Mouse (Mus musculus): ENCODE measurements around the gene Lim2. TPM values are rescaled to one million over a fixed set of nuclear protein-coding genes. Genes with fewer than 3 reads are reported as not detected.
A peak's percentile ranks its signal among the peaks of the same experiment; 100 is the strongest.

Lim2 gene
- polyA plus RNA-seq, 1 experiment from 2014 or later: not detected

- peak; percentile 58 for DNase-seq (ENCODE audit: low read depth, low spot score)
- no peaks in the 10 kb centered on the region for H3K27me3 ChIP-seq
- peak; percentile 89 for ATAC-seq
- no peak for TF ChIP-seq CTCF (IDR thresholded peaks at IDR 0.05)
- in situ Hi-C loops (cut with MboI; ENCODE audit: low pct_unique_long_range_greater_than_20kb): loop anchor here (10.0 kb wide), 1 partner anchor 129 kb away; the partner anchor contains the start of gene Zfp715
- ChIA-PET CTCF (interaction anchor here (0.8 to 2.2 kb wide), 4 partner anchors 8 to 20 kb away, joined by 3 to 11 read pairs (median 4); no protein-coding TSS in a partner anchor), POLR2A (interaction anchor here (0.7 to 1.1 kb wide), 2 partner anchors 15 to 20 kb away, joined by 3 read pairs; no protein-coding TSS in a partner anchor)
Observed at GRCm38 (mm10) chr7:43443126-43443916, 15.9 kb downstream of the Lim2 start.

- peak; percentile 90 for ATAC-seq
- no peak for TF ChIP-seq CTCF (IDR thresholded peaks at IDR 0.05)
Observed at GRCm38 (mm10) chr7:43443917-43444293, 16.4 kb downstream of the Lim2 start, which contains the start of the genes Etfb and Gm45233. Gene Etfb (plus strand): TSS chr7:43444083. Gene Gm45233 (plus strand): TSS chr7:43444128.

GRCm38 (mm10) chr7:43447801-43448200, 20.3 kb downstream of the Lim2 start:
- DNase-seq (ENCODE audit: low read depth, low spot score) (no peak), ATAC-seq (no peak)
- CTCF ChIA-PET: no interaction called here
- in situ Hi-C loops (cut with MboI; ENCODE audit: low pct_unique_long_range_greater_than_20kb): loop anchor here (10.0 kb wide), 1 partner anchor 133 kb away; the partner anchor contains the start of gene Zfp715
- POLR2A ChIA-PET: no interaction called here
- no peak for TF ChIP-seq CTCF (IDR thresholded peaks at IDR 0.05)
- no peaks in the 10 kb centered on the region for H3K27me3 ChIP-seq

More at GRCm38 (mm10) chr7:43443917-43444293, 16.4 kb downstream of the Lim2 start, which contains the start of the genes Etfb and Gm45233:
- ChIA-PET POLR2A (interaction anchor here (1.2 kb wide), 1 partner anchor 13 kb away, joined by 4 read pairs; no protein-coding TSS in a partner anchor), CTCF (interaction anchor here (0.8 to 2.2 kb wide), 4 partner anchors 9 to 22 kb away, joined by 3 to 11 read pairs (median 4); no protein-coding TSS in a partner anchor)
- peak; percentile 88 for DNase-seq (ENCODE audit: low read depth, low spot score)
- no peaks in the 10 kb centered on the region for H3K27me3 ChIP-seq
- in situ Hi-C loops (cut with MboI; ENCODE audit: low pct_unique_long_range_greater_than_20kb): loop anchor here (10.0 kb wide), 1 partner anchor 129 kb away; the partner anchor contains the start of gene Zfp715

- POLR2A ChIA-PET: no interaction called here
- H3K27me3 ChIP-seq: no peaks in the 10 kb centered on the region
- no peak for ATAC-seq
- in situ Hi-C loops (cut with MboI; ENCODE audit: low pct_unique_long_range_greater_than_20kb): loop anchor here (10.0 kb wide), 1 partner anchor 133 kb away; the partner anchor contains the start of gene Zfp715
- no peak for TF ChIP-seq CTCF (IDR thresholded peaks at IDR 0.05)
- CTCF ChIA-PET: no interaction called here
- DNase-seq (ENCODE audit: low read depth, low spot score): no peak
Observed at GRCm38 (mm10) chr7:43448246-43448645, 20.8 kb downstream of the Lim2 start.

- H3K27me3 ChIP-seq: no peaks in the 10 kb centered on the region
- in situ Hi-C loops (cut with MboI; ENCODE audit: low pct_unique_long_range_greater_than_20kb): loop anchor here (10.0 kb wide), 1 partner anchor 135 kb away; the partner anchor contains the start of gene Zfp715
- DNase-seq (ENCODE audit: low read depth, low spot score) (no peak), ATAC-seq (no peak)
- ChIA-PET CTCF (no interaction called here), POLR2A (no interaction called here)
- TF ChIP-seq CTCF (IDR thresholded peaks at IDR 0.05): no peak
Observed at GRCm38 (mm10) chr7:43449811-43450210, 22.3 kb downstream of the Lim2 start.

- ATAC-seq: no peak
- in situ Hi-C loops (cut with MboI; ENCODE audit: low pct_unique_long_range_greater_than_20kb): no loop called here
- no peak for DNase-seq (ENCODE audit: low read depth, low spot score)
- TF ChIP-seq CTCF (IDR thresholded peaks at IDR 0.05): no peak
- POLR2A ChIA-PET: no interaction called here
- H3K27me3 ChIP-seq: no peaks in the 10 kb centered on the region
- CTCF ChIA-PET: no interaction called here
Observed at GRCm38 (mm10) chr7:43451726-43452125, 24.3 kb downstream of the Lim2 start.

- CTCF ChIA-PET: interaction anchor here (0.6 to 1.5 kb wide), 2 partner anchors 29 to 31 kb away, joined by 3 to 4 read pairs; no protein-coding TSS in a partner anchor
- ATAC-seq (peak; percentile 93), DNase-seq (ENCODE audit: low read depth, low spot score) (no peak)
- POLR2A ChIA-PET: no interaction called here
- H3K27me3 ChIP-seq: no peaks in the 10 kb centered on the region
- TF ChIP-seq CTCF (IDR thresholded peaks at IDR 0.05): peak; percentile 74
- in situ Hi-C loops (cut with MboI; ENCODE audit: low pct_unique_long_range_greater_than_20kb): no loop called here
Observed at GRCm38 (mm10) chr7:43452609-43453008, 25.1 kb downstream of the Lim2 start.

- ATAC-seq: no peak
- TF ChIP-seq CTCF (IDR thresholded peaks at IDR 0.05): no peak
- ChIA-PET POLR2A (no interaction called here), CTCF (interaction anchor here (0.7 to 1.5 kb wide), 3 partner anchors 16 to 31 kb away, joined by 4 read pairs; no protein-coding TSS in a partner anchor)
- DNase-seq (ENCODE audit: low read depth, low spot score): no peak
- in situ Hi-C loops (cut with MboI; ENCODE audit: low pct_unique_long_range_greater_than_20kb): no loop called here
- H3K27me3 ChIP-seq: no peaks in the 10 kb centered on the region
Observed at GRCm38 (mm10) chr7:43453599-43454355, 26.3 kb downstream of the Lim2 start.

- ATAC-seq: no peak
- no peak for TF ChIP-seq CTCF (IDR thresholded peaks at IDR 0.05)
- in situ Hi-C loops (cut with MboI; ENCODE audit: low pct_unique_long_range_greater_than_20kb): no loop called here
- H3K27me3 ChIP-seq: no peaks in the 10 kb centered on the region
- ChIA-PET POLR2A (no interaction called here), CTCF (interaction anchor here (0.7 to 1.4 kb wide), 2 partner anchors 15 to 29 kb away, joined by 4 read pairs; no protein-coding TSS in a partner anchor)
- no peak for DNase-seq (ENCODE audit: low read depth, low spot score)
Observed at GRCm38 (mm10) chr7:43454371-43454770, 26.9 kb downstream of the Lim2 start.

- no peaks in the 10 kb centered on the region for H3K27me3 ChIP-seq
- DNase-seq (ENCODE audit: low read depth, low spot score) (no peak), ATAC-seq (no peak)
- ChIA-PET POLR2A (no interaction called here), CTCF (interaction anchor here (1.3 kb wide), 1 partner anchor 40 kb away, joined by 3 read pairs; no protein-coding TSS in a partner anchor)
- in situ Hi-C loops (cut with MboI; ENCODE audit: low pct_unique_long_range_greater_than_20kb): no loop called here
- TF ChIP-seq CTCF (IDR thresholded peaks at IDR 0.05): no peak
Observed at GRCm38 (mm10) chr7:43462851-43463250, 35.4 kb downstream of the Lim2 start, which contains the start of gene Vsig10l. Gene Vsig10l (plus strand): TSS chr7:43463151.
